Mouse (Mus musculus): ENCODE results near the gene Erlin1.

DNA sequence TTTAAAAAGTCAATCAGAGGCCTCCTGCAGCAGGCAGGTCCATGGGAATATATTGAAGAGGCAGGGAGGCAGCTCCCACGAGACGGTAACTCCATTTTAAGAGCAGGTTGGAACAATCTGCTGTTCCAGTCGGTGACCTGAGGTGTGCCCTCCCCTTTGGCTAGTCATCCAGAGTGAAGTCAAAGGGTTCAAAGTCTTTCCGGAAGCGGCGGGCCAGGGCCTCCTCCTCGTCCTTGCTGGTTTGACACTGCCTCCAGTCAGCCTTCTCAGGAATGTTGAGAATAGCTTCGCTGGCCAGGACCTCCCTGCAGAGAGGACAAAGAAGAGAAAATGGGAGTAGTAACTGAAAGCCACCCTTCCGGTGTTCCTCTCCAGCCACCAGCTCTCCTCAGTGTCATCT lies 40.8 kb upstream of the Erlin1 start:
- TF ChIP-seq GATA1 (IDR thresholded peaks at IDR 0.05; ENCODE audit: low read length), result no peak
- no peak for TF ChIP-seq TAL1 (IDR thresholded peaks at IDR 0.05; ENCODE audit: low read length)

Data from erythroblast, embryonic 14.5 days (primary cell).